Mouse (Mus musculus): ENCODE data around the gene Qrsl1. TPM values are rescaled to one million over a fixed set of nuclear protein-coding genes. Genes with fewer than 3 reads are reported as not detected.

The Qrsl1 gene
- polyA plus RNA-seq, 1 experiment = 9.0 TPM

DNA sequence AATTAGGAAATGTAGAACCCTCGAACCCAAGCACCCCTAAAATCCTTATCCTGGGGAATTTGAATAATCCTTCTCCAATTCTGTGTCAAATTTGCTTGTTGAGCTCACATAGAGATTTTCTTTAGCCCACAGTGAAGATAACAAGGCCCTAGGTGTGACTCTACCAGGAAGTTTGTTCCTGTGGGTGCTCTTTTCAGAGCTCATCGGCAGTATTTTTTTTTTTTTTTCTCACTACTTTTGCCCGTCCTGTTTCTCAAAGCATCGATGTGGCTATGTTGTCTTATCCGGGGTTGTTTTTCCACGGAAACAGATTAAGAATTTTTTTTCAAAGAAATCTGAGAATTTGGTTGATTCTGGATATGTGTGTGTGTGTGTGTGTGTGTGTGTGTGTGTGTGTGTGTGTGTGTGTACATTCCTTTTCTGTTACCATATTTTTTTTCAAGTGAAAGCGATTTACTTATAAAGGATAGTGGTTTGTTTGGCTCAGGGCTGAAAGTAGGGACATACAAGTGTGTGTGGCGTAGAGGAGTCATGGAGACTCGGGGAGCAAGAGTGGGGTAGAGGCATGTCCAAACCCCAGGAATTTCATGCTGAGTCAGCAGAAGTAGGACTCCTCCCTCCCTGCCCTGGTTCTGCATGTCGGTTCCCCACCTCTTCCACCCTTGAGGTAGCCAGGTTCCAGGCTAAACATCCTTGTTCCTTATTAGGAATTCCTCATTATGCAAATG lies 73.4 kb downstream of the Qrsl1 start:
- Histone ChIP-seq H3K36me3 (ENCODE audit: control insufficient read depth, insufficient read depth) (no peaks in the 10 kb centered on the region), H3ac (ENCODE audit: control insufficient read depth, insufficient read length) (no peak overlapping the region), H3K79me2 (ENCODE audit: control insufficient read depth, insufficient read depth) (no peaks in the 10 kb centered on the region), H3K27me3 (ENCODE audit: control insufficient read depth, insufficient read depth, insufficient read length) (no peaks in the 10 kb centered on the region), H3K4me2 (ENCODE audit: low read depth) (no peak overlapping the region), H3K4me3 (no peak overlapping the region)
- TF ChIP-seq E2F4 (IDR thresholded peaks at IDR 0.05; ENCODE audit: insufficient read depth) = no peak
- TF ChIP-seq CEBPB (IDR thresholded peaks at IDR 0.05; ENCODE audit: insufficient read depth, poor library complexity, severe bottlenecking) = no peak
- TF ChIP-seq TCF12 (IDR thresholded peaks at IDR 0.05; ENCODE audit: insufficient read depth, poor library complexity, severe bottlenecking) = no peak
- TF ChIP-seq MAX (IDR thresholded peaks at IDR 0.05; ENCODE audit: low read depth) = no peak
- no peak for TF ChIP-seq MYOG (IDR thresholded peaks at IDR 0.05; ENCODE audit: control insufficient read depth in 1 of 3, insufficient read depth in 1 of 3, insufficient read length in 2 of 3, low read depth in 2 of 3)
- no peak for TF ChIP-seq MYOD1 (IDR thresholded peaks at IDR 0.05; ENCODE audit: control insufficient read depth in 1 of 3, insufficient read length in 2 of 3, low read depth in 2 of 3)
- TF ChIP-seq REST (IDR thresholded peaks at IDR 0.05; ENCODE audit: insufficient read depth, insufficient read length) = no peak
- TF ChIP-seq SRF (IDR thresholded peaks at IDR 0.05; ENCODE audit: control insufficient read depth, insufficient read length, low read depth) = no peak
- no peak for TF ChIP-seq POLR2A (IDR thresholded peaks at IDR 0.05; ENCODE audit: insufficient read length, low read depth)
- TF ChIP-seq TCF3 (IDR thresholded peaks at IDR 0.05; ENCODE audit: insufficient read length, low read depth) = no peak
- no peak for TF ChIP-seq POLR2AphosphoS2 (IDR thresholded peaks at IDR 0.05; ENCODE audit: insufficient read length, low read depth)
- no peak for TF ChIP-seq USF1 (IDR thresholded peaks at IDR 0.05; ENCODE audit: low read depth)

DNA sequence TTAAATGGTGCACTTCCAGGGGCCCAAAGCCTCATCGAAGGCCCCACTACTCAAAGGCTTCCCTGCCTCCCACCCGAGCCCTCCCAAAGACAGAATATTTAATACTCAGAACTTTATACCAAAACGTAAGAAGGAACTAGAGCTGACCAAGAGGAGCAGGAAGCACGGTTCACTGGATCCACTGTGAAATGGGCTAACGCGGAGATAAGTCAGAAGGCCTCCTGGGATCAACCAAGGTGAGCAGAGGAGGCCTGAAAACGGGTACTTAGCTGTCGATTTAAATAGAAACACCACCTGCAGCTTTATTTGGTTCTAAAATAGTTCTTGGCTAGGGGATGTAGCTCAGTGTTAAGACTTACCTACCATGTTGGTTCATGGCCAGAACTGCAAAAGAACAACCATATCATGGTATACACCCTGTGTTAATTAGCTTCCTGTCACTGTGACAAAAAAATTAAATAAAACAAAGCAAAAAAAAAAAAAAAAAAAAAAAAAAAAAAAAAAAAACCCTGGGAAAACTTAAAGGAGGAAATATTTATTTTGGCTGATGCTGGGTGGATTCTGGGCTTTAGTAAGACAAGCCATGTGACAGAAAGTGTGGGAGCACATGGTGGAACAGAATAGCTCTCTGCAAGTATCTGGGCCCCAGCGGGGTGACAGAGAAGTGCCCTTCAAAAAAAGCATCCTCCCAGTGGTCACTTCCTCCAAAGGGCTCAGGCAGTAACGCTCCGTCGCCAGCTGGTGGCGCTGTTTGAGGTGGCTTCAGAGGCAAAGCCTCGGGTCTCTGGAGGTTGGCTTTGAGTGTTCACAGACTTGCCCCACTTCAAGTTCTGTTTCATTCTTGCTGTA lies 74.5 kb downstream of the Qrsl1 start:
- Histone ChIP-seq H3K27me3 (ENCODE audit: control insufficient read depth, insufficient read depth, insufficient read length) (no peaks in the 10 kb centered on the region), H3K79me2 (ENCODE audit: control insufficient read depth, insufficient read depth) (no peaks in the 10 kb centered on the region), H3ac (ENCODE audit: control insufficient read depth, insufficient read length) (no peak overlapping the region), H3K4me2 (ENCODE audit: low read depth) (no peak overlapping the region), H3K36me3 (ENCODE audit: control insufficient read depth, insufficient read depth) (no peaks in the 10 kb centered on the region), H3K4me3 (no peak overlapping the region)
- TF ChIP-seq E2F4 (IDR thresholded peaks at IDR 0.05; ENCODE audit: insufficient read depth) = no peak

DNA sequence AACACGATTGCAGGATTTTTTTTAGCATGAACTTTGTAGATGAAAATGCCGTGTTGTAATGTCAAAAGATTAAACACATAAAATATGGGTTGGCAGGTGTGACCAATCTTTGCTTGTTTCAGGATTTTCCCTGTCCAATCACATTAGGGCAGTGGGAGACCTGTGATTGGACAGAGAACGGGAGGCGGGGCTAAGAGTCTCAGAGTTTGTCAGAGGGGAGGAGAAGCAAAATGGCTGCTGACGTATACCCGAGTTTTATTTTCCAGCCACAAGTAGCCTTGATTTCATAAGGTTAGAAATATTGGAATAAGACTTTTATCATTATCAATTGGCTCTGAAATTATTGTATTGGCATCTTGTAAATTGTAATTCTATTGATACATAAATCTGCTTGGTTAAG lies 75.8 kb downstream of the Qrsl1 start:
- Histone ChIP-seq H3K79me2 (ENCODE audit: control insufficient read depth, insufficient read depth) (no peaks in the 10 kb centered on the region), H3K27me3 (ENCODE audit: control insufficient read depth, insufficient read depth, insufficient read length) (no peaks in the 10 kb centered on the region), H3ac (ENCODE audit: control insufficient read depth, insufficient read length) (no peak overlapping the region), H3K4me3 (no peak overlapping the region), H3K4me2 (ENCODE audit: low read depth) (no peak overlapping the region), H3K36me3 (ENCODE audit: control insufficient read depth, insufficient read depth) (no peaks in the 10 kb centered on the region)
- no peak for TF ChIP-seq SRF (IDR thresholded peaks at IDR 0.05; ENCODE audit: control insufficient read depth, insufficient read length, low read depth)

DNA sequence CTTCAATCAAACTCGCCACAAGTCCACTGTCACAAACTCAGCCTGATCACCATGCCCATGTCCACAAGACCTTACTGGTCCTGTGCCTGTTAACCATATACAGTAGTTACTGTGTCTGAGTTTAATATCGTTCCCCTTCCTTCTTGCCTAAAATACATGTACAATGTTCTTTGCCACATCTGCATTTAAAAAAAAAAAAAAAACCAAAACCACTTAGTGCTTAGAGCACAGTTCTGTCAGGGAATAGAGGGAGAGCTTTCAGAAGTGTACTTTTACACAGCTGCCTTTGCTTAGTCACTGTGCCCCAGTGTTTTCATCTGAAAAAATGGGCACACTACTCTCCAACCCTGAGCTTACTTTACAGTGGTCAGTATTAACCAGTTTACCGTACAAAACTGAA lies 76.8 kb downstream of the Qrsl1 start:
- Histone ChIP-seq H3ac (ENCODE audit: control insufficient read depth, insufficient read length) (no peak overlapping the region), H3K27me3 (ENCODE audit: control insufficient read depth, insufficient read depth, insufficient read length) (no peaks in the 10 kb centered on the region), H3K36me3 (ENCODE audit: control insufficient read depth, insufficient read depth) (no peaks in the 10 kb centered on the region), H3K4me3 (no peak overlapping the region), H3K79me2 (ENCODE audit: control insufficient read depth, insufficient read depth) (no peaks in the 10 kb centered on the region), H3K4me2 (ENCODE audit: low read depth) (no peak overlapping the region)
- TF ChIP-seq SRF (IDR thresholded peaks at IDR 0.05; ENCODE audit: control insufficient read depth, insufficient read length, low read depth) = no peak

Other genes starting within 250 kb of the Qrsl1 start
- 9.1 TPM for gene Rtn4ip1, start 62 bp upstream of the Qrsl1 start, polyA plus RNA-seq (2012; fragmentation: generic; extraction: Trizol)
- 3.7 TPM for gene Crybg1, start 247.1 kb upstream of the Qrsl1 start, polyA plus RNA-seq (2012; fragmentation: generic; extraction: Trizol)

All from myocyte (in vitro differentiated cells).